Comparison of ENCODE assay signal across 28 mouse cellular contexts in genomic region chr15:25555852-25556251, GRCm38 (mm10).
A peak's percentile ranks its signal among the peaks of the same experiment; 100 is the strongest.
DNase-seq lines count a peak whose midpoint lies in the region; ATAC-seq and TF ChIP-seq lines count a peak whose summit lies in the region.
"Had no signal": no experiment of that assay in that cellular context is flagged by ENCODE, and none has a peak within 500 bp of the region (broad histone marks: within the 10 kb centered on the region; RNA-seq: fewer than 3 reads in every experiment).

No protein-coding gene starts in this region.

- H3K4me2 ChIP-seq in kidney, embryonic 15.5 days: no peak overlapping the region
- H3K4me2 ChIP-seq: embryonic facial prominence, embryonic 12.5 days; embryonic facial prominence, embryonic 15.5 days; heart, embryonic 12.5 days; heart, embryonic 15.5 days; hindbrain, embryonic 13.5 days had no signal

- DNase-seq in kidney, postnatal 4 days: no peak
- peak; percentile 28 for DNase-seq in ES-CJ7 (ENCODE audit: low read depth, low spot score)
- DNase-seq in ZHBTc4 (ENCODE audit: low read depth, low spot score): peak; percentile 66
- no peak for DNase-seq in urinary bladder, postnatal 36 days (ENCODE audit: low spot score in 2 of 2)
- DNase-seq in gastrocnemius, postnatal 4 days (ENCODE audit: low spot score in 2 of 2): no peak
- DNase-seq: adrenal gland, postnatal 10 days; adrenal gland, postnatal 36 days; cerebellum, adult 2 months; cerebellum, adult 9-11 months; cerebellum, postnatal 36 days; forebrain, postnatal 0 days; gastrocnemius, adult 2 months; gastrocnemius, postnatal 14 days; heart, adult 18-20 months; heart, postnatal 10 days; heart, postnatal 36 days had no signal

- TF ChIP-seq CTCF in ES-Bruce4 (IDR thresholded peaks at IDR 0.05; ENCODE audit: low read depth, low read length): no peak

- H3K27me3 ChIP-seq in kidney, embryonic 15.5 days: no peaks in the 10 kb centered on the region
- H3K27me3 ChIP-seq in ES-Bruce4 (ENCODE audit: control insufficient read depth, insufficient read depth, low read length, poor library complexity, severe bottlenecking): no peaks in the 10 kb centered on the region
- H3K27me3 ChIP-seq: embryonic facial prominence, embryonic 12.5 days; embryonic facial prominence, embryonic 15.5 days; hindbrain, embryonic 13.5 days had no signal

- no peak overlapping the region for H3K4me3 ChIP-seq in kidney, embryonic 15.5 days (replicated peaks)
- no peak overlapping the region for H3K4me3 ChIP-seq in ES-Bruce4 (ENCODE audit: low read depth, low read length)
- H3K4me3 ChIP-seq: embryonic facial prominence, embryonic 12.5 days; embryonic facial prominence, embryonic 15.5 days; gastrocnemius, adult 2 months; heart, embryonic 12.5 days; heart, embryonic 15.5 days; hindbrain, embryonic 10.5 days; hindbrain, embryonic 13.5 days had no signal

- H3K27ac ChIP-seq in kidney, embryonic 15.5 days: no peak overlapping the region
- H3K27ac ChIP-seq in ES-Bruce4 (ENCODE audit: insufficient read depth, low read length): no peak overlapping the region
- H3K27ac ChIP-seq: embryonic facial prominence, embryonic 12.5 days; embryonic facial prominence, embryonic 15.5 days; gastrocnemius, adult 2 months; heart, embryonic 15.5 days; hindbrain, embryonic 10.5 days; hindbrain, embryonic 13.5 days had no signal

- peak; percentile 84 for ATAC-seq in kidney, embryonic 15.5 days (replicated peaks; ENCODE audit: low FRiP score)
- ATAC-seq: CD4-positive, CD25-positive, alpha-beta regulatory T cell, adult 4 months; forebrain, embryonic 14.5 days; forebrain, postnatal 0 days; hindbrain, embryonic 16.5 days; intestine, embryonic 16.5 days had no signal

- WGBS in kidney, embryonic 15.5 days: 33% methylated on average over 2 of the region's 2 CpGs

- peak; percentile 86 for TF ChIP-seq EP300 in ES-Bruce4 (IDR thresholded peaks at IDR 0.05; ENCODE audit: insufficient read depth, low read depth, low read length)

- no peaks in the 10 kb centered on the region for H3K36me3 ChIP-seq in kidney, embryonic 15.5 days
- no peaks in the 10 kb centered on the region for H3K36me3 ChIP-seq in ES-Bruce4 (ENCODE audit: control insufficient read depth, insufficient read depth, low read length, poor library complexity, severe bottlenecking)
- H3K36me3 ChIP-seq: embryonic facial prominence, embryonic 12.5 days; embryonic facial prominence, embryonic 15.5 days; heart, embryonic 12.5 days; heart, embryonic 15.5 days; hindbrain, embryonic 10.5 days; hindbrain, embryonic 13.5 days had no signal

- H3K4me1 ChIP-seq in kidney, embryonic 15.5 days: no peaks in the 10 kb centered on the region
- H3K4me1 ChIP-seq in ES-Bruce4 (ENCODE audit: control insufficient read depth, insufficient read depth, low read length): peaks cover 5% of the 10 kb centered on the region
- H3K4me1 ChIP-seq: embryonic facial prominence, embryonic 12.5 days; embryonic facial prominence, embryonic 15.5 days; hindbrain, embryonic 13.5 days had no signal

- no peaks in the 10 kb centered on the region for H3K9me3 ChIP-seq in kidney, embryonic 15.5 days (replicated peaks)
- 0 out of 2 replicates have a peak, but pooled peaks cover 3% of the 10 kb centered on the region for H3K9me3 ChIP-seq in ES-Bruce4 (replicated peaks; ENCODE audit: control insufficient read depth, insufficient read depth, low read length, poor library complexity, severe bottlenecking)
- H3K9me3 ChIP-seq: embryonic facial prominence, embryonic 12.5 days; embryonic facial prominence, embryonic 15.5 days; heart, embryonic 12.5 days; heart, embryonic 15.5 days; hindbrain, embryonic 10.5 days; hindbrain, embryonic 13.5 days had no signal

- TF ChIP-seq POLR2A in ES-Bruce4 (IDR thresholded peaks at IDR 0.05; ENCODE audit: insufficient read depth, low read length): no peak

- no peak overlapping the region for H3K9ac ChIP-seq in kidney, embryonic 15.5 days
- H3K9ac ChIP-seq in ES-Bruce4 (ENCODE audit: low read depth, poor library complexity, severe bottlenecking): no peak overlapping the region
- H3K9ac ChIP-seq: embryonic facial prominence, embryonic 12.5 days; embryonic facial prominence, embryonic 15.5 days; forebrain, postnatal 0 days; heart, embryonic 12.5 days; heart, embryonic 15.5 days; hindbrain, embryonic 13.5 days had no signal

Comparison
In these comparisons a context has a peak if more than half of its experiments do, and no peak if none do; other contexts are left out.
1. DNase-seq: peak in ES-CJ7 (single experiment) and ZHBTc4 (single experiment); none in kidney, postnatal 4 days (0 of 2), urinary bladder, postnatal 36 days (0 of 2) and gastrocnemius, postnatal 4 days (0 of 2).